Comparison of ENCODE assay signal across 10 mouse cellular contexts in the genomic region with DNA sequence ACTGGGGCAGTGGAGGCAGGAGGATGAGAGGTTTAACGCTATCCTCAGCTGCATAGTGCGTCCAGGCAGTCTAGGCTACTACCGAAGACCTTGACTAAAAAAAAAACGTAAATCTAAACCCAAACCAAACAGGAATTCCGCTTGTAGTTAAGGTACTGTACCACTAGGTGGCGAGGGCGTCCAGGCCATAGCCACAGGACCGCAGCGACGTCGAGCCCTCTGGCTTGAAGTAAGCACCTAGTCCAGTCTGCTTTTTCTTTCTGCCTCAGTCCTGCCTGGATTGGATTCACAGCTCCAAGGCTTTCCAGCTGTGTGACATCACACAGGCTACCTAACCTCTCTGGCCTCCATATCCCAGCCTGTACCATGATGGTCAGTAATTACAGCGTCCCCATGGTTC. TPM values are rescaled to one million over a fixed set of nuclear protein-coding genes. Genes with fewer than 3 reads are reported as not detected.
DNase-seq lines count a peak whose midpoint lies in the region; ATAC-seq and TF ChIP-seq lines count a peak whose summit lies in the region.
"Had no signal": no experiment of that assay in that cellular context is flagged by ENCODE, and none has a peak within 500 bp of the region (broad histone marks: within the 10 kb centered on the region; RNA-seq: fewer than 3 reads in every experiment).

No protein-coding gene starts in this region.

- intact Hi-C loops in left cerebral cortex, postnatal 25 days (cut with DNase I): loop anchor here (2.0 kb wide), 1 partner anchor 111 kb away; no protein-coding TSS in a partner anchor
- intact Hi-C loops in left cerebral cortex, postnatal 10 days (cut with DNase I): no loop called here

- H3K4me3 ChIP-seq in ES-Bruce4 (ENCODE audit: low read depth, low read length): no peak overlapping the region
- H3K4me3 ChIP-seq in kidney, embryonic 14.5 days (ENCODE audit: low read length): no peak overlapping the region

- WGBS in kidney, embryonic 14.5 days: 5% methylated on average over 12 of the region's 12 CpGs

- peaks cover 4% of the 10 kb centered on the region for H3K4me1 ChIP-seq in ES-Bruce4 (ENCODE audit: control insufficient read depth, insufficient read depth, low read length)
- H3K4me1 ChIP-seq in kidney, embryonic 14.5 days (ENCODE audit: control insufficient read depth, insufficient read depth, low read length): no peaks in the 10 kb centered on the region

- H3K4me2 ChIP-seq in kidney, embryonic 14.5 days (replicated peaks; ENCODE audit: low read depth, low read length): no peak overlapping the region

- no peak overlapping the region for H3K27ac ChIP-seq in ES-Bruce4 (ENCODE audit: insufficient read depth, low read length)
- H3K27ac ChIP-seq in kidney, embryonic 14.5 days (ENCODE audit: low read depth, low read length): no peak overlapping the region

- ATAC-seq in kidney, embryonic 14.5 days (ENCODE audit: low FRiP score, low TSS enrichment): 0 out of 2 replicates have a peak, but pooled peaks have one; percentile 10

- TF ChIP-seq POLR2A in ES-Bruce4 (IDR thresholded peaks at IDR 0.05; ENCODE audit: insufficient read depth, low read length): no peak

- no peak overlapping the region for H3K9ac ChIP-seq in ES-Bruce4 (ENCODE audit: low read depth, poor library complexity, severe bottlenecking)
- no peak overlapping the region for H3K9ac ChIP-seq in kidney, embryonic 14.5 days (ENCODE audit: low read depth, low read length)

- H3K27me3 ChIP-seq in ES-Bruce4 (ENCODE audit: control insufficient read depth, insufficient read depth, low read length, poor library complexity, severe bottlenecking): no peaks in the 10 kb centered on the region
- H3K27me3 ChIP-seq in kidney, embryonic 14.5 days (ENCODE audit: control insufficient read depth, insufficient read depth, low read length): peaks cover 9% of the 10 kb centered on the region

- TF ChIP-seq CTCF in ES-Bruce4 (IDR thresholded peaks at IDR 0.05; ENCODE audit: low read depth, low read length): peak; percentile 95

- DNase-seq in left cerebral cortex, postnatal 25 days (ENCODE audit: low spot score in 2 of 2): peak; percentile 37 to 68
- no peak for DNase-seq in left cerebral cortex, postnatal 10 days (ENCODE audit: extremely low spot score in 1 of 2, low spot score in 2 of 2)
- DNase-seq in adrenal gland, postnatal 10 days: peak; percentile 80
- peak; percentile 71 for DNase-seq in embryo, embryonic 9.5 days (ENCODE audit: extremely low spot score)
- DNase-seq in naive thymus-derived CD4-positive, alpha-beta T cell, adult 2 months (ENCODE audit: low read depth): peak; percentile 93
- DNase-seq in right cerebral cortex, postnatal 36 days (ENCODE audit: low spot score in 2 of 2): no peak

- no peak for TF ChIP-seq EP300 in ES-Bruce4 (IDR thresholded peaks at IDR 0.05; ENCODE audit: insufficient read depth, low read depth, low read length)

- no peaks in the 10 kb centered on the region for H3K36me3 ChIP-seq in ES-Bruce4 (ENCODE audit: control insufficient read depth, insufficient read depth, low read length, poor library complexity, severe bottlenecking)
- no peaks in the 10 kb centered on the region for H3K36me3 ChIP-seq in kidney, embryonic 14.5 days (ENCODE audit: control insufficient read depth, insufficient read depth, low read length)

- H3K9me3 ChIP-seq in ES-Bruce4 (replicated peaks; ENCODE audit: control insufficient read depth, insufficient read depth, low read length, poor library complexity, severe bottlenecking): no peaks in the 10 kb centered on the region
- H3K9me3 ChIP-seq in kidney, embryonic 14.5 days (ENCODE audit: control insufficient read depth, low read length): no peaks in the 10 kb centered on the region

RNA-seq across cellular contexts. Expression of gene Pacsin1, which starts 5.1 kb away (rescaled TPM):
- total RNA-seq in left cerebral cortex, postnatal 25 days (2021): 100 to 1,000 TPM; 428 to 433 TPM
- 100 to 1,000 TPM; 204 to 211 TPM for total RNA-seq in left cerebral cortex, postnatal 10 days (2021)
- polyA plus RNA-seq in ES-Bruce4 (2011; ENCODE audit: insufficient read depth, insufficient read length, low read depth, missing spikeins): 16.0 and 16.8 TPM in 2 replicates
- 1 to 10 TPM; 3.2 to 4.6 TPM for total RNA-seq in adrenal gland, postnatal 10 days (2021)
- polyA plus RNA-seq in kidney, embryonic 14.5 days (2014; fragmentation: Nextera tagmentation; extraction: Ambion mirVana): 1.3 and 1.7 TPM in 2 replicates

RNA-seq across cellular contexts. Expression of gene Rps10, which starts 13.7 kb away (rescaled TPM):
- total RNA-seq in left cerebral cortex, postnatal 25 days (2021): 100 to 1,000 TPM; 430 to 432 TPM
- total RNA-seq in left cerebral cortex, postnatal 10 days (2021): 100 to 1,000 TPM; 503 to 512 TPM
- 2,622 and 2,876 TPM in 2 replicates for polyA plus RNA-seq in ES-Bruce4 (2011; ENCODE audit: insufficient read depth, insufficient read length, low read depth, missing spikeins)
- total RNA-seq in adrenal gland, postnatal 10 days (2021): 1,000 to 10,000 TPM in 1 of 2 experiments, 100 to 1,000 TPM in 1; 973 to 1,027 TPM
- 1,163 and 1,521 TPM in 2 replicates for polyA plus RNA-seq in kidney, embryonic 14.5 days (2014; fragmentation: Nextera tagmentation; extraction: Ambion mirVana)

RNA-seq across cellular contexts. Expression of gene RPS10-NUDT3, which starts 15.1 kb away (rescaled TPM):
- total RNA-seq in left cerebral cortex, postnatal 25 days (2021): 1 to 10 TPM in 1 of 2 experiments, not detected in 1; 2.1 TPM
- total RNA-seq in left cerebral cortex, postnatal 10 days (2021): not detected
- not detected in 2 replicates for polyA plus RNA-seq in ES-Bruce4 (2011; ENCODE audit: insufficient read depth, insufficient read length, low read depth, missing spikeins)
- total RNA-seq in adrenal gland, postnatal 10 days (2021): 1 to 10 TPM in 1 of 2 experiments, not detected in 1; 1.2 TPM
- polyA plus RNA-seq in kidney, embryonic 14.5 days (2014; fragmentation: Nextera tagmentation; extraction: Ambion mirVana): not detected in 2 replicates
- polyA plus RNA-seq: large intestine, adult 2 months; stomach, embryonic 16.5 days had no signal

RNA-seq across cellular contexts. Expression of gene Nudt3, which starts 26.9 kb away (rescaled TPM):
- total RNA-seq in left cerebral cortex, postnatal 25 days (2021): 100 to 1,000 TPM; 573 to 611 TPM
- 100 to 1,000 TPM; 497 to 524 TPM for total RNA-seq in left cerebral cortex, postnatal 10 days (2021)
- 67.3 and 68.8 TPM in 2 replicates for polyA plus RNA-seq in ES-Bruce4 (2011; ENCODE audit: insufficient read depth, insufficient read length, low read depth, missing spikeins)
- total RNA-seq in adrenal gland, postnatal 10 days (2021): 100 to 1,000 TPM; 166 to 171 TPM
- 32.2 and 74.9 TPM in 2 replicates for polyA plus RNA-seq in kidney, embryonic 14.5 days (2014; fragmentation: Nextera tagmentation; extraction: Ambion mirVana)

Comparison
In these comparisons a context has a peak if more than half of its experiments do, and no peak if none do; other contexts are left out.
1. DNase-seq: peak in left cerebral cortex, postnatal 25 days (2 of 2), adrenal gland, postnatal 10 days (single experiment), embryo, embryonic 9.5 days (single experiment) and naive thymus-derived CD4-positive, alpha-beta T cell, adult 2 months (single experiment); none in left cerebral cortex, postnatal 10 days (0 of 2) and right cerebral cortex, postnatal 36 days (0 of 2).
2. RNA of gene Pacsin1, which starts 5.1 kb away (total RNA-seq): 428 to 433 TPM in left cerebral cortex, postnatal 25 days and 204 to 211 TPM in left cerebral cortex, postnatal 10 days; 3.2 to 4.6 TPM in adrenal gland, postnatal 10 days; every median in the first group is over 10 times any median in the second.